Mouse (Mus musculus) forebrain, embryonic 12.5 days (tissue): ENCODE measurements at regions not wholly inside any gene's neighbourhood (a gene's known extent, or its start where the extent isn't known, plus 50 kb on each side); places are given as distances from the start of the nearest gene placed in this dataset.
A peak's percentile ranks its signal among the peaks of the same experiment; 100 is the strongest.

Source experiments
- ATAC-seq: fragments of 200-750 bp; cut with Nextera tagmentation; 2 replicates; pipeline ENCODE4 v1.8.0; 2017; ENCODE audit warnings: moderate TSS enrichment; ENCODE audit not compliant: low FRiP score
- H3K27ac ChIP-seq: fragments of 300-500 bp; sonication (generic); 2 replicates; pipeline ENCODE4 v1.5.1; 2016; ENCODE audit warnings: mild to moderate bottlenecking
- H3K27me3 ChIP-seq: fragments of 300-500 bp; sonication (generic); 2 replicates; pipeline ENCODE4 v1.6.1; 2016; ENCODE audit warnings: mild to moderate bottlenecking
- H3K36me3 ChIP-seq: fragments of 300-500 bp; sonication (generic); replicated peaks from 2 replicates; pipeline ENCODE4 v1.6.1; 2016; ENCODE audit warnings: mild to moderate bottlenecking
- H3K4me1 ChIP-seq: fragments of 300-500 bp; sonication (generic); 2 replicates; pipeline ENCODE4 v1.6.1; 2016
- H3K4me2 ChIP-seq: fragments of 300-500 bp; sonication (generic); 2 replicates; pipeline ENCODE4 v1.6.1; 2016; ENCODE audit warnings: mild to moderate bottlenecking, moderate library complexity
- H3K4me3 ChIP-seq: fragments of 300-500 bp; sonication (generic); replicated peaks from 2 replicates; pipeline ENCODE4 v1.5.1; 2016; ENCODE audit warnings: mild to moderate bottlenecking
- H3K9ac ChIP-seq: fragments of 300-500 bp; sonication (generic); 2 replicates; pipeline ENCODE4 v1.6.1; 2016; ENCODE audit warnings: mild to moderate bottlenecking
- H3K9me3 ChIP-seq: fragments of 300-500 bp; sonication (generic); 2 replicates; pipeline ENCODE4 v1.6.1; 2016
- WGBS: fragments of 180-500 bp; shearing (Covaris S2); methylation state at CpG from one replicate; pipeline ENCODE4 v1.1.7; 2016; 5-methylcytosine and 5-hydroxymethylcytosine counted together

DNA sequence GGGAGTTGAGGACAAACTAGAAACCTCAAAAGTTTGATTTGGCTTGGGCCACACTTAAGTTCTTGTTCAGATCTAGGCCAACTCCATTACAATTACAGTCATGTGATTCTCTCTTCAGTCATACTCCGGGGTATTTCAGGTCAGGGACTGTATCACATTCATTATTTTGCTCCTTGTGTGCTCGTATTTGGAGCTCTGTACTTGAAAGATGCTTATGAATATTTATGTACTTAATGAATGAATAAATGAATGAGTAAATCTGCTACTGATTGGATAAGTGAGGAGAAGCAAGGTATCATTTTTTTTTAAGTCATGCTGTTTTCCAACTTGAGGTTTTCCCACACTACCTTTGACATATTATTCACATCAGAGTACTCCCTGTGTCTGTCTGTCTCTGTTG lies 69.4 kb upstream of the Hs3st1 start:
- no peak overlapping the region for H3K4me2 ChIP-seq
- no peak overlapping the region for H3K4me3 ChIP-seq
- H3K4me1 ChIP-seq: no peaks in the 10 kb centered on the region
- H3K27me3 ChIP-seq: no peaks in the 10 kb centered on the region
- WGBS: 50% methylated on average over 2 of the region's 2 CpGs
- no peak overlapping the region for H3K27ac ChIP-seq
- H3K9me3 ChIP-seq: no peaks in the 10 kb centered on the region
- no peak overlapping the region for H3K9ac ChIP-seq
- no peaks in the 10 kb centered on the region for H3K36me3 ChIP-seq
- ATAC-seq: 0 out of 2 replicates have a peak, but pooled peaks have one; percentile 36

DNA sequence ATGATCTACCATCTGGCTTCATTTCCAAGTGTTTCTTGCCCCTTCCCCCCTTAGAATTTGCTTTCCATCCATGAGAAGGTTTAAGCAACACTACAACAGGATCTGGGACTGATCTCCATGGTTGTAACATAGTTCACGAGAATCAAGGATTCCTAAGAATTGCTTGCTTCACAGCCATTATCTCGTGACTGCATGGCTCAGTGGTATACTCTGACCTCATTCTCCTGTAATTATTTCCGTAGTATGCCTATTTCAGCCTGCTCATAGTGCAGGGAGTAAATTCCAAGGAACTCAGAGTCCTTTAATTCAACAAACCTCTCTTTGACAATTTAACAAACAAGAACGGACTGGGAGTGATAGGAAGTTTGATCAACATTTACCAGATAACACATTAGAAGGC lies 51.4 kb upstream of the Hs3st1 start:
- Histone ChIP-seq H3K27me3 (no peaks in the 10 kb centered on the region), H3K9me3 (no peaks in the 10 kb centered on the region), H3K9ac (no peak overlapping the region), H3K4me3 (no peak overlapping the region), H3K27ac (no peak overlapping the region), H3K4me1 (0 out of 2 replicates have a peak, but pooled peaks cover 2% of the 10 kb centered on the region), H3K36me3 (no peaks in the 10 kb centered on the region), H3K4me2 (no peak overlapping the region)
- no peak for ATAC-seq
- WGBS: 82% methylated on average over 4 of the region's 4 CpGs
